Mouse (Mus musculus) C2C12 (cell line): ENCODE measurements around the gene Pard3b.

Source experiments
- CEBPB ChIP-seq: IDR thresholded peaks from one replicate; pipeline ENCODE4 v1.6.1; 2011; ENCODE audit warnings: low read depth, mild to moderate bottlenecking, control low read depth, moderate library complexity
- CTCF ChIP-seq: IDR thresholded peaks from one replicate; pipeline ENCODE4 v1.5.1; 2011; ENCODE audit not compliant: control insufficient read depth, insufficient read depth, insufficient read length
- MYOD1 ChIP-seq: IDR thresholded peaks from one replicate; pipeline ENCODE4 v1.6.1; 2011; ENCODE audit warnings: low read depth; ENCODE audit not compliant: control insufficient read depth, insufficient read length
- MYOG ChIP-seq: IDR thresholded peaks from one replicate; pipeline ENCODE4 v1.6.1; 2011; ENCODE audit not compliant: control insufficient read depth, insufficient read length; ENCODE audit errors: extremely low read depth
- USF1 ChIP-seq: IDR thresholded peaks from one replicate; pipeline ENCODE4 v1.6.1; 2011; ENCODE audit warnings: low read depth, mild to moderate bottlenecking, control low read depth, moderate library complexity

DNA sequence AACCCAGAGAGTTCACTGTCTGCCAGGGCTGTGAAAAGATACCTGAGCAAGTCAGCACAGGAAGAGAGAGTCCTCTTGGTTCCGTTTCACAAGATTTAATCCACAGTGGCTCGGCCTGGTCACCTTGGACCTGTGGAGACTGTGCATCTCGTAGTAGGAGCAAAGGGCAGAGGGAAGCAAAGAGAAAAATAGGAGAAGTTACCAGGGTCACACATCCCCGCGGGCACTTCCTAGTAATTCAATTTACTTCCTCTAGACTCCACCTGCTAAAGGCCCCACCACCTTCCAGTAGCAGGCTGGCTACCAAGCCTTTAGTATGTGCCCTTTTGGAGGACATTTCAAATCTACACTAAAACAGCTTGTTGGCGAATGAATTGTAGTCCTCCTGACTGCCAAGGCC is 1052.6 kb downstream of the Pard3b start:
- TF ChIP-seq CTCF (no peak), CEBPB (no peak), USF1 (no peak), MYOG (no peak), MYOD1 (no peak)
